Mouse (Mus musculus): Measurements from ENCODE around the gene Sgpp2.

- TF ChIP-seq FOSL1 (IDR thresholded peaks at IDR 0.05; ENCODE audit: insufficient read depth, low read length, poor library complexity, severe bottlenecking), result no peak
- TF ChIP-seq CTCF (IDR thresholded peaks at IDR 0.05; ENCODE audit: control insufficient read depth, insufficient read depth, insufficient read length), result no peak
- TF ChIP-seq MAX (IDR thresholded peaks at IDR 0.05), result no peak
- TF ChIP-seq CEBPB (IDR thresholded peaks at IDR 0.05; ENCODE audit: low read depth), result no peak
- no peak for TF ChIP-seq MYOG (IDR thresholded peaks at IDR 0.05; ENCODE audit: control insufficient read depth, extremely low read depth, insufficient read length)
- TF ChIP-seq USF1 (IDR thresholded peaks at IDR 0.05; ENCODE audit: low read depth), result no peak
Observed at GRCm38 (mm10) chr1:78440716-78441115, 130.6 kb downstream of the Sgpp2 start.

Data from C2C12 (cell line).